Mouse (Mus musculus) cerebellum, adult 2 months (tissue): ENCODE data around the gene Cdca8.

Source experiments
- CTCF ChIP-seq: fragments of 200-500 bp; IDR thresholded peaks from 2 replicates; pipeline ENCODE4 v1.5.1; 2011; ENCODE audit warnings: low read depth, mild to moderate bottlenecking, control low read depth, low read length, moderate library complexity, borderline replicate concordance; ENCODE audit not compliant: insufficient read depth
- POLR2A ChIP-seq: fragments of 200-500 bp; IDR thresholded peaks from 2 replicates; pipeline ENCODE4 v1.6.1; 2011; ENCODE audit warnings: low read length, control low read depth, borderline replicate concordance; ENCODE audit not compliant: insufficient read depth

DNA sequence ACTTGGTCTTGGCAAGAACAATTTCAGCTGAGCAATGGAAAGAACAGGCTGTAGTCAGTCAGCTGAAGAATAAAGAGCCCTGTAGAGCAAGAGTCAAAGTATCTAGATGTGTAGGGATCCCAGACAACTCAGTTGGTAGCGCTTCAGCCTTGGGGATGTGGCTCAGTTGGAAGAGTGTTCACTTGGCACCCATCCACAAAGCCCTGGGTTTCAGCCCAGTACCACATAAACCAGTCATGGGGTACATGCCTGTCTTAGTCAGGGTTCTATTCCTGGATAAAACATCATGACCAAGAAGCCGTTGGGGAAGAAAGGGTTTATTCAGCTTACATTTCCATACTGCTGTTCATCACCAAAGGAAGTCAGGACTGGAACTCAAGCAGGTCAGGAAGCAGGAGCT lies 49.2 kb downstream of the Cdca8 start:
- TF ChIP-seq CTCF = no peak
- no peak for TF ChIP-seq POLR2A
